Mouse (Mus musculus): ENCODE measurements around the gene Ptms. TPM values are rescaled to one million over a fixed set of nuclear protein-coding genes. Genes with fewer than 3 reads are reported as not detected.

Ptms gene
- polyA plus RNA-seq, 1 experiment from 2014 or later: 346 TPM

- Histone ChIP-seq H3K4me1 (replicated peaks; ENCODE audit: control insufficient read depth, insufficient read depth, low read length) (no peaks in the 10 kb centered on the region), H3K9me3 (ENCODE audit: control insufficient read depth, low read length) (no peaks in the 10 kb centered on the region), H3K36me3 (ENCODE audit: control insufficient read depth, insufficient read depth, low read length) (peaks cover 19% of the 10 kb centered on the region), H3K4me3 (ENCODE audit: low read length) (no peak overlapping the region), H3K27ac (ENCODE audit: low read length) (no peak overlapping the region), H3K9ac (ENCODE audit: low read length) (no peak overlapping the region), H3K27me3 (ENCODE audit: control insufficient read depth, insufficient read depth, low read depth, low read length) (no peaks in the 10 kb centered on the region), H3K4me2 (ENCODE audit: low read depth, low read length) (no peak overlapping the region)
- ATAC-seq (ENCODE audit: low read depth): no peak
- 95% methylated on average over 4 of the region's 4 CpGs for WGBS
Observed at GRCm38 (mm10) chr6:124955212-124955611, 35.3 kb upstream of the Ptms start.

GRCm38 (mm10) chr6:124953991-124954715, 34.2 kb upstream of the Ptms start:
- no peak overlapping the region for H3K4me2 ChIP-seq (ENCODE audit: low read depth, low read length)
- no peak overlapping the region for H3K27ac ChIP-seq (ENCODE audit: low read length)
- WGBS: 87% methylated on average over 2 of the region's 2 CpGs
- H3K27me3 ChIP-seq (ENCODE audit: control insufficient read depth, insufficient read depth, low read depth, low read length): no peaks in the 10 kb centered on the region
- no peak overlapping the region for H3K9ac ChIP-seq (ENCODE audit: low read length)
- H3K9me3 ChIP-seq (ENCODE audit: control insufficient read depth, low read length): no peaks in the 10 kb centered on the region
- H3K4me3 ChIP-seq (ENCODE audit: low read length): no peak overlapping the region
- H3K4me1 ChIP-seq (replicated peaks; ENCODE audit: control insufficient read depth, insufficient read depth, low read length): no peaks in the 10 kb centered on the region
- ATAC-seq (ENCODE audit: low read depth): no peak
- peaks cover 13% of the 10 kb centered on the region for H3K36me3 ChIP-seq (ENCODE audit: control insufficient read depth, insufficient read depth, low read length)

GRCm38 (mm10) chr6:124943526-124943925, 23.6 kb upstream of the Ptms start:
- no peaks in the 10 kb centered on the region for H3K27me3 ChIP-seq (ENCODE audit: control insufficient read depth, insufficient read depth, low read depth, low read length)
- no peak overlapping the region for H3K27ac ChIP-seq (ENCODE audit: low read length)
- ATAC-seq (ENCODE audit: low read depth): no peak
- no peak overlapping the region for H3K9ac ChIP-seq (ENCODE audit: low read length)
- no peaks in the 10 kb centered on the region for H3K9me3 ChIP-seq (ENCODE audit: control insufficient read depth, low read length)
- H3K4me1 ChIP-seq (replicated peaks; ENCODE audit: control insufficient read depth, insufficient read depth, low read length): no peaks in the 10 kb centered on the region
- WGBS: 86% methylated on average over 3 of the region's 3 CpGs
- H3K4me2 ChIP-seq (ENCODE audit: low read depth, low read length): no peak overlapping the region
- H3K36me3 ChIP-seq (ENCODE audit: control insufficient read depth, insufficient read depth, low read length): peaks cover 4% of the 10 kb centered on the region; the same call in 1 of the 2 replicates
- H3K4me3 ChIP-seq (ENCODE audit: low read length): no peak overlapping the region

- no peak overlapping the region for H3K4me2 ChIP-seq (ENCODE audit: low read depth, low read length)
- no peak overlapping the region for H3K9ac ChIP-seq (ENCODE audit: low read length)
- no peak for ATAC-seq (ENCODE audit: low read depth)
- WGBS: 88% methylated on average over 1 of the region's 1 CpGs
- no peaks in the 10 kb centered on the region for H3K27me3 ChIP-seq (ENCODE audit: control insufficient read depth, insufficient read depth, low read depth, low read length)
- H3K4me3 ChIP-seq (ENCODE audit: low read length): no peak overlapping the region
- no peaks in the 10 kb centered on the region for H3K4me1 ChIP-seq (replicated peaks; ENCODE audit: control insufficient read depth, insufficient read depth, low read length)
- H3K36me3 ChIP-seq (ENCODE audit: control insufficient read depth, insufficient read depth, low read length): peaks cover 9% of the 10 kb centered on the region; the same call in 1 of the 2 replicates
- H3K27ac ChIP-seq (ENCODE audit: low read length): no peak overlapping the region
- H3K9me3 ChIP-seq (ENCODE audit: control insufficient read depth, low read length): no peaks in the 10 kb centered on the region
Observed at GRCm38 (mm10) chr6:124941679-124942078, 21.8 kb upstream of the Ptms start.

GRCm38 (mm10) chr6:124938554-124938953, 18.7 kb upstream of the Ptms start:
- H3K9me3 ChIP-seq (ENCODE audit: control insufficient read depth, low read length): no peaks in the 10 kb centered on the region
- H3K27me3 ChIP-seq (ENCODE audit: control insufficient read depth, insufficient read depth, low read depth, low read length): no peaks in the 10 kb centered on the region
- peaks cover 35% of the 10 kb centered on the region for H3K36me3 ChIP-seq (ENCODE audit: control insufficient read depth, insufficient read depth, low read length)
- no peak; the same call in 1 of the 2 replicates for ATAC-seq (ENCODE audit: low read depth)
- no peak overlapping the region for H3K9ac ChIP-seq (ENCODE audit: low read length)
- H3K4me1 ChIP-seq (replicated peaks; ENCODE audit: control insufficient read depth, insufficient read depth, low read length): no peaks in the 10 kb centered on the region
- H3K27ac ChIP-seq (ENCODE audit: low read length): no peak overlapping the region
- H3K4me3 ChIP-seq (ENCODE audit: low read length): no peak overlapping the region
- H3K4me2 ChIP-seq (ENCODE audit: low read depth, low read length): no peak overlapping the region
- 89% methylated on average over 7 of the region's 7 CpGs for WGBS

- Histone ChIP-seq H3K4me3 (ENCODE audit: low read length) (no peak overlapping the region), H3K4me1 (replicated peaks; ENCODE audit: control insufficient read depth, insufficient read depth, low read length) (peaks cover 5% of the 10 kb centered on the region), H3K27me3 (ENCODE audit: control insufficient read depth, insufficient read depth, low read depth, low read length) (no peaks in the 10 kb centered on the region), H3K4me2 (ENCODE audit: low read depth, low read length) (no peak overlapping the region), H3K27ac (ENCODE audit: low read length) (no peak overlapping the region), H3K36me3 (ENCODE audit: control insufficient read depth, insufficient read depth, low read length) (peaks cover 41% of the 10 kb centered on the region), H3K9me3 (ENCODE audit: control insufficient read depth, low read length) (no peaks in the 10 kb centered on the region), H3K9ac (ENCODE audit: low read length) (no peak overlapping the region)
- WGBS: 68% methylated on average over 2 of the region's 2 CpGs
- peak; percentile 18; the same call in 1 of the 2 replicates for ATAC-seq (ENCODE audit: low read depth)
Observed at GRCm38 (mm10) chr6:124937493-124937892, 17.6 kb upstream of the Ptms start.

GRCm38 (mm10) chr6:124936681-124937080, 16.8 kb upstream of the Ptms start:
- no peaks in the 10 kb centered on the region for H3K27me3 ChIP-seq (ENCODE audit: control insufficient read depth, insufficient read depth, low read depth, low read length)
- H3K27ac ChIP-seq (ENCODE audit: low read length): no peak overlapping the region
- no peak for ATAC-seq (ENCODE audit: low read depth)
- H3K9ac ChIP-seq (ENCODE audit: low read length): no peak overlapping the region
- no peaks in the 10 kb centered on the region for H3K9me3 ChIP-seq (ENCODE audit: control insufficient read depth, low read length)
- no peak overlapping the region for H3K4me2 ChIP-seq (ENCODE audit: low read depth, low read length)
- 80% methylated on average over 1 of the region's 1 CpGs for WGBS
- H3K4me3 ChIP-seq (ENCODE audit: low read length): no peak overlapping the region
- H3K36me3 ChIP-seq (ENCODE audit: control insufficient read depth, insufficient read depth, low read length): peaks cover 43% of the 10 kb centered on the region
- H3K4me1 ChIP-seq (replicated peaks; ENCODE audit: control insufficient read depth, insufficient read depth, low read length): peaks cover 8% of the 10 kb centered on the region

- Histone ChIP-seq H3K36me3 (ENCODE audit: control insufficient read depth, insufficient read depth, low read length) (peaks cover 43% of the 10 kb centered on the region), H3K9me3 (ENCODE audit: control insufficient read depth, low read length) (no peaks in the 10 kb centered on the region), H3K4me3 (ENCODE audit: low read length) (no peak overlapping the region), H3K27ac (ENCODE audit: low read length) (no peak overlapping the region), H3K4me1 (replicated peaks; ENCODE audit: control insufficient read depth, insufficient read depth, low read length) (peaks cover 16% of the 10 kb centered on the region), H3K27me3 (ENCODE audit: control insufficient read depth, insufficient read depth, low read depth, low read length) (no peaks in the 10 kb centered on the region), H3K4me2 (ENCODE audit: low read depth, low read length) (no peak overlapping the region), H3K9ac (ENCODE audit: low read length) (no peak overlapping the region)
- no peak for ATAC-seq (ENCODE audit: low read depth)
- 97% methylated on average over 7 of the region's 7 CpGs for WGBS
Observed at GRCm38 (mm10) chr6:124934670-124935069, 14.8 kb upstream of the Ptms start.

GRCm38 (mm10) chr6:124933127-124933526, 13.2 kb upstream of the Ptms start:
- no peaks in the 10 kb centered on the region for H3K27me3 ChIP-seq (ENCODE audit: control insufficient read depth, insufficient read depth, low read depth, low read length)
- H3K27ac ChIP-seq (ENCODE audit: low read length): no peak overlapping the region
- peaks cover 19% of the 10 kb centered on the region for H3K4me1 ChIP-seq (replicated peaks; ENCODE audit: control insufficient read depth, insufficient read depth, low read length)
- H3K36me3 ChIP-seq (ENCODE audit: control insufficient read depth, insufficient read depth, low read length): peaks cover 37% of the 10 kb centered on the region
- no peak overlapping the region for H3K4me3 ChIP-seq (ENCODE audit: low read length)
- H3K9ac ChIP-seq (ENCODE audit: low read length): no peak overlapping the region
- 87% methylated on average over 3 of the region's 3 CpGs for WGBS
- H3K9me3 ChIP-seq (ENCODE audit: control insufficient read depth, low read length): no peaks in the 10 kb centered on the region
- H3K4me2 ChIP-seq (ENCODE audit: low read depth, low read length): no peak overlapping the region
- ATAC-seq (ENCODE audit: low read depth): no peak
